Mouse (Mus musculus): ENCODE measurements at regions not wholly inside any gene's neighbourhood (a gene's known extent, or its start where the extent isn't known, plus 50 kb on each side); places are given as distances from the start of the nearest gene placed in this dataset.

- ATAC-seq (ENCODE audit: low FRiP score, low TSS enrichment), result no peak
- WGBS, result 90% methylated on average over 6 of the region's 6 CpGs
- Histone ChIP-seq H3K4me2 (ENCODE audit: low read length) (no peak overlapping the region), H3K27ac (replicated peaks; ENCODE audit: low read depth, low read length) (no peak overlapping the region), H3K9ac (replicated peaks; ENCODE audit: low read length) (no peak overlapping the region), H3K36me3 (ENCODE audit: control insufficient read depth, insufficient read depth, low read length) (no peaks in the 10 kb centered on the region), H3K4me3 (replicated peaks; ENCODE audit: low read depth, low read length) (no peak overlapping the region), H3K4me1 (ENCODE audit: control insufficient read depth, insufficient read depth, low read length) (no peaks in the 10 kb centered on the region), H3K27me3 (ENCODE audit: control insufficient read depth, insufficient read depth, low read length) (no peaks in the 10 kb centered on the region), H3K9me3 (ENCODE audit: control insufficient read depth, low read length) (no peaks in the 10 kb centered on the region)
- DNase-seq, result no peak
Measured at GRCm38 (mm10) chr9:13992728-13993127, 165.2 kb downstream of the Fam76b start.

- peak; percentile 28 for DNase-seq
- Histone ChIP-seq H3K4me1 (ENCODE audit: control insufficient read depth, insufficient read depth, low read length) (peaks cover 3% of the 10 kb centered on the region; the same call in 1 of the 2 replicates), H3K9me3 (ENCODE audit: control insufficient read depth, low read length) (no peaks in the 10 kb centered on the region), H3K9ac (replicated peaks; ENCODE audit: low read length) (no peak overlapping the region), H3K27ac (replicated peaks; ENCODE audit: low read depth, low read length) (no peak overlapping the region), H3K4me3 (replicated peaks; ENCODE audit: low read depth, low read length) (no peak overlapping the region), H3K4me2 (ENCODE audit: low read length) (no peak overlapping the region), H3K27me3 (ENCODE audit: control insufficient read depth, insufficient read depth, low read length) (no peaks in the 10 kb centered on the region), H3K36me3 (ENCODE audit: control insufficient read depth, insufficient read depth, low read length) (no peaks in the 10 kb centered on the region)
- WGBS, result 55% methylated on average over 4 of the region's 4 CpGs
- no peak for ATAC-seq (ENCODE audit: low FRiP score, low TSS enrichment)
Measured at GRCm38 (mm10) chr9:13999358-13999757, 171.8 kb downstream of the Fam76b start.

GRCm38 (mm10) chr9:14001517-14001916 lies 174.0 kb downstream of the Fam76b start:
- no peak overlapping the region for H3K27ac ChIP-seq (replicated peaks; ENCODE audit: low read depth, low read length)
- no peaks in the 10 kb centered on the region for H3K9me3 ChIP-seq (ENCODE audit: control insufficient read depth, low read length)
- DNase-seq (peak; percentile 28), ATAC-seq (ENCODE audit: low FRiP score, low TSS enrichment) (no peak)
- H3K4me3 ChIP-seq (replicated peaks; ENCODE audit: low read depth, low read length), result no peak overlapping the region
- peaks cover 3% of the 10 kb centered on the region; the same call in 1 of the 2 replicates for H3K4me1 ChIP-seq (ENCODE audit: control insufficient read depth, insufficient read depth, low read length)
- H3K9ac ChIP-seq (replicated peaks; ENCODE audit: low read length), result no peak overlapping the region
- no peaks in the 10 kb centered on the region for H3K27me3 ChIP-seq (ENCODE audit: control insufficient read depth, insufficient read depth, low read length)
- H3K36me3 ChIP-seq (ENCODE audit: control insufficient read depth, insufficient read depth, low read length), result no peaks in the 10 kb centered on the region
- WGBS, result 75% methylated on average over 7 of the region's 7 CpGs
- no peak overlapping the region for H3K4me2 ChIP-seq (ENCODE audit: low read length)

GRCm38 (mm10) chr9:14002236-14002635 lies 174.7 kb downstream of the Fam76b start:
- H3K4me3 ChIP-seq (replicated peaks; ENCODE audit: low read depth, low read length), result no peak overlapping the region
- no peak for ATAC-seq (ENCODE audit: low FRiP score, low TSS enrichment)
- H3K27me3 ChIP-seq (ENCODE audit: control insufficient read depth, insufficient read depth, low read length), result no peaks in the 10 kb centered on the region
- WGBS, result 38% methylated on average over 2 of the region's 2 CpGs
- no peak overlapping the region for H3K4me2 ChIP-seq (ENCODE audit: low read length)
- H3K4me1 ChIP-seq (ENCODE audit: control insufficient read depth, insufficient read depth, low read length), result peaks cover 3% of the 10 kb centered on the region; the same call in 1 of the 2 replicates
- H3K9me3 ChIP-seq (ENCODE audit: control insufficient read depth, low read length), result no peaks in the 10 kb centered on the region
- H3K9ac ChIP-seq (replicated peaks; ENCODE audit: low read length), result no peak overlapping the region
- no peak overlapping the region for H3K27ac ChIP-seq (replicated peaks; ENCODE audit: low read depth, low read length)
- no peaks in the 10 kb centered on the region for H3K36me3 ChIP-seq (ENCODE audit: control insufficient read depth, insufficient read depth, low read length)
- no peak for DNase-seq

GRCm38 (mm10) chr9:14003163-14003562 lies 175.6 kb downstream of the Fam76b start:
- H3K27ac ChIP-seq (replicated peaks; ENCODE audit: low read depth, low read length), result no peak overlapping the region
- ATAC-seq (ENCODE audit: low FRiP score, low TSS enrichment), result no peak
- H3K4me1 ChIP-seq (ENCODE audit: control insufficient read depth, insufficient read depth, low read length), result peaks cover 3% of the 10 kb centered on the region; the same call in 1 of the 2 replicates
- no peak overlapping the region for H3K4me3 ChIP-seq (replicated peaks; ENCODE audit: low read depth, low read length)
- no peaks in the 10 kb centered on the region for H3K36me3 ChIP-seq (ENCODE audit: control insufficient read depth, insufficient read depth, low read length)
- no peaks in the 10 kb centered on the region for H3K9me3 ChIP-seq (ENCODE audit: control insufficient read depth, low read length)
- H3K9ac ChIP-seq (replicated peaks; ENCODE audit: low read length), result no peak overlapping the region
- H3K27me3 ChIP-seq (ENCODE audit: control insufficient read depth, insufficient read depth, low read length), result no peaks in the 10 kb centered on the region
- H3K4me2 ChIP-seq (ENCODE audit: low read length), result no peak overlapping the region
- WGBS, result 86% methylated on average over 3 of the region's 3 CpGs
- DNase-seq, result no peak

GRCm38 (mm10) chr9:14006233-14006984 lies 178.9 kb downstream of the Fam76b start:
- Histone ChIP-seq H3K27me3 (ENCODE audit: control insufficient read depth, insufficient read depth, low read length) (no peaks in the 10 kb centered on the region), H3K9ac (replicated peaks; ENCODE audit: low read length) (no peak overlapping the region), H3K9me3 (ENCODE audit: control insufficient read depth, low read length) (0 out of 2 replicates have a peak, but pooled peaks cover 4% of the 10 kb centered on the region), H3K4me2 (ENCODE audit: low read length) (no peak overlapping the region), H3K4me1 (ENCODE audit: control insufficient read depth, insufficient read depth, low read length) (no peaks in the 10 kb centered on the region), H3K27ac (replicated peaks; ENCODE audit: low read depth, low read length) (no peak overlapping the region), H3K36me3 (ENCODE audit: control insufficient read depth, insufficient read depth, low read length) (no peaks in the 10 kb centered on the region), H3K4me3 (replicated peaks; ENCODE audit: low read depth, low read length) (no peak overlapping the region)
- no peak for DNase-seq
- WGBS, result 89% methylated on average over 3 of the region's 3 CpGs
- ATAC-seq (ENCODE audit: low FRiP score, low TSS enrichment), result no peak

GRCm38 (mm10) chr9:14009451-14009850 lies 181.9 kb downstream of the Fam76b start:
- ATAC-seq (ENCODE audit: low FRiP score, low TSS enrichment), result no peak
- Histone ChIP-seq H3K36me3 (ENCODE audit: control insufficient read depth, insufficient read depth, low read length) (no peaks in the 10 kb centered on the region), H3K9ac (replicated peaks; ENCODE audit: low read length) (no peak overlapping the region), H3K4me1 (ENCODE audit: control insufficient read depth, insufficient read depth, low read length) (no peaks in the 10 kb centered on the region), H3K27me3 (ENCODE audit: control insufficient read depth, insufficient read depth, low read length) (no peaks in the 10 kb centered on the region), H3K4me2 (ENCODE audit: low read length) (no peak overlapping the region), H3K9me3 (ENCODE audit: control insufficient read depth, low read length) (0 out of 2 replicates have a peak, but pooled peaks cover 4% of the 10 kb centered on the region), H3K27ac (replicated peaks; ENCODE audit: low read depth, low read length) (no peak overlapping the region), H3K4me3 (replicated peaks; ENCODE audit: low read depth, low read length) (no peak overlapping the region)
- WGBS, result 89% methylated on average over 5 of the region's 5 CpGs
- DNase-seq, result no peak

- ATAC-seq (ENCODE audit: low FRiP score, low TSS enrichment) (no peak), DNase-seq (no peak)
- no peak overlapping the region for H3K9ac ChIP-seq (replicated peaks; ENCODE audit: low read length)
- H3K4me3 ChIP-seq (replicated peaks; ENCODE audit: low read depth, low read length), result no peak overlapping the region
- no peak overlapping the region for H3K4me2 ChIP-seq (ENCODE audit: low read length)
- 0 out of 2 replicates have a peak, but pooled peaks cover 4% of the 10 kb centered on the region for H3K9me3 ChIP-seq (ENCODE audit: control insufficient read depth, low read length)
- H3K4me1 ChIP-seq (ENCODE audit: control insufficient read depth, insufficient read depth, low read length), result no peaks in the 10 kb centered on the region
- no peaks in the 10 kb centered on the region for H3K27me3 ChIP-seq (ENCODE audit: control insufficient read depth, insufficient read depth, low read length)
- WGBS, result 52% methylated on average over 5 of the region's 5 CpGs
- no peaks in the 10 kb centered on the region for H3K36me3 ChIP-seq (ENCODE audit: control insufficient read depth, insufficient read depth, low read length)
- no peak overlapping the region for H3K27ac ChIP-seq (replicated peaks; ENCODE audit: low read depth, low read length)
Measured at GRCm38 (mm10) chr9:14010261-14010949, 182.9 kb downstream of the Fam76b start.

GRCm38 (mm10) chr9:14024216-14024615 lies 196.7 kb downstream of the Fam76b start:
- no peak overlapping the region for H3K4me3 ChIP-seq (replicated peaks; ENCODE audit: low read depth, low read length)
- H3K9ac ChIP-seq (replicated peaks; ENCODE audit: low read length), result no peak overlapping the region
- H3K4me2 ChIP-seq (ENCODE audit: low read length), result no peak overlapping the region
- no peaks in the 10 kb centered on the region for H3K9me3 ChIP-seq (ENCODE audit: control insufficient read depth, low read length)
- no peaks in the 10 kb centered on the region for H3K36me3 ChIP-seq (ENCODE audit: control insufficient read depth, insufficient read depth, low read length)
- no peaks in the 10 kb centered on the region for H3K27me3 ChIP-seq (ENCODE audit: control insufficient read depth, insufficient read depth, low read length)
- ATAC-seq (ENCODE audit: low FRiP score, low TSS enrichment), result no peak
- DNase-seq, result no peak
- H3K4me1 ChIP-seq (ENCODE audit: control insufficient read depth, insufficient read depth, low read length), result no peaks in the 10 kb centered on the region
- no peak overlapping the region for H3K27ac ChIP-seq (replicated peaks; ENCODE audit: low read depth, low read length)
